Mouse (Mus musculus) hematopoietic stem cell, adult 5-6 weeks (primary cell): ENCODE data around the gene Apoe. TPM values are rescaled to one million over a fixed set of nuclear protein-coding genes. Genes with fewer than 3 reads are reported as not detected.

Source experiments
- ATAC-seq, 2 experiments: fragments of 125-278 bp in 1 of 2; replicated peaks in 1 of 2; 2 replicates each; pipeline ENCODE4 v1.8.0; 2016 to 2017; ENCODE audit warnings: inconsistent platforms in 2 of 2, mild to moderate bottlenecking in 2 of 2, moderate number of reproducible peaks in 2 of 2, low read depth in 1 of 2, moderate TSS enrichment in 1 of 2; ENCODE audit not compliant: low FRiP score in 2 of 2, poor library complexity in 2 of 2, severe bottlenecking in 2 of 2, insufficient read depth in 1 of 2, low TSS enrichment in 1 of 2
- total RNA-seq: library from RNA; stranded (forward); fragments of 172-1452, 232-1000 nt; gene quantifications from 2 replicates; pipeline ENCODE4 v1.2.3, GENCODE M21; 2017

The Apoe gene
- total RNA-seq, 1 experiment from 2014 or later = 314 TPM

DNA sequence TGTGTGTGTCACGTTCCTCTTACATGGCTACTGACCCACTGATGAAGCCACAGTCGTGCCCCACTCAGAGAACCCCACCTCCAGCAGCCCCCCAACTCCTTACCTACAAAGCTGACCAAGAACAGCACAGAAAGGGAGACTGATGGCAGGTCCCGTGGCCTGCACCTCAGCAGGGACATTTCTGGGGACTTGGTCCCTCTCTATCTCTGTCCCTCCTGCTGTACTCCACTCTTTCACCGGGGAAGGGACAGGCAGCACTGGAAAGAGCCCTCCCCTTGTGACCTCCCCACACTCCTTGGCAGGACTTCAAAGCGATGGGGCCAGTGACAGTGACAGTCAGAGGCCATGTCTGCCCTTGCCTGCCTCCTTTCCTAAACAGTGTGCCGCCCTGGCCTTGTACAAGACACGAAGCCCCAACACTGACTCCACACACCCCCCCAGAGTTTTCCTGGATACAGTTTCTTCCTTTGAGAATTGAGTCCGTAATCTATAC lies 17.7 kb downstream of the Apoe start, which contains the start of the genes Gm44805 and Apoc4:
Gm44805 (minus strand) TSS at position 222 of the 493 bp plus-strand sequence.
Apoc4 (minus strand) TSS at position 278 of the 493 bp plus-strand sequence.
- ATAC-seq = no peak

DNA sequence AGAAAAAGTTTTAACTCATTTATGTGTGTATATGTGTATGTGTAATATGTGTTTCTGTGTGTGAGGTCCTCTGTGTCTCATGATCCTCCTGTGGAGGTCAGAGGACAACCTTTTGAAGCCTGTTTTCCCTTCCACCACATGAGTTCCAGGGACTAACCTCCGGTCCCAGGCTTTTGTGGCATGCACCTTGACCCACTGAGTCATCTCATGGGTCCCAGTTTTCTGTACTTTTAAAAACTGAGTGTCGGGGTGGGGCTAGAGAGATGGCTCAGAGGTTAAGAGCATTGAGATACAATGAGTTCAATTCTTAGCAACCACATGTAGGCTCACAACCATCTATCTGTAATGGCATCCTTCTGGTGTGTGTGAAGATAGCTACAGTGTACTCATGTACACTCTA lies 18.3 kb downstream of the Apoe start:
- no peak for ATAC-seq

DNA sequence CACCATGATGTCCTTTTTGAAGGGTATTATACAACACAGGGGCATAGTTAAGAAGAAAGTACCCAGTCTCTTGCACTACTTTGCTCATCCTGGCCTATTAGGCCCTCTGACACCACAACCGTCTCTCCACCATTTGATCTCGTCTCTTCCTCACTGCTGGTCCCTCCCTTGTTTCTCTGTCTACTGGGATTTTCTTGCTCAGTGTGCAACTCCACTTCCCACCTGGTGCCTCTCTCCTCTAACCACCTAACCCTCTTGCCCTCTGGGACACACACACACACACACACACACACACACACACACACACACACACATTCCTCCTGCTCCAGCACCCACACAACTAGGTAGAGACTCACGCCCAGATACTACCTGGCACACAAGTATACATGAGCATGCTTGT lies 20.1 kb downstream of the Apoe start:
- ATAC-seq = no peak

DNA sequence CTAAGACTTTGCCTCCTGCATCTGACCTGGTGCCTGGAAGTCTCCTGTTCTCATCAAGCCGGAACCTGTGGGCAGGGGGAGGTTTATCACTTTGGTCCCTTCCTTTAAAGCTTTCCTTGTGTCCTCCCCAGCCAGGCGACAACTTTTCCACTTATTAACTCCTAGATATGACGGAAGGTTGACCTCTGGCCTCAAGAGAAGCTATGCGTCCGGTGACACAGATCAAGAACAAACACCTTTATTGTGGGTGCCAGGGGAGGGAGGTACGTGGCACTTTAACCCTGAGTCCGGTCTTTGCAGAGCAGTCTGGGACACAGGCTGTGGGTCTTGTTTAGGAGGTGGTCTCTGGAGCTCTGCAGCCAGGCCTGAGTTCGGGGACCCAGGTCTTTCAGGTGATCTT lies 21.1 kb downstream of the Apoe start, which contains the start of gene Apoc2:
Apoc2 (minus strand) TSS at position 70 of the 400 bp plus-strand sequence.
- no peak for ATAC-seq

DNA sequence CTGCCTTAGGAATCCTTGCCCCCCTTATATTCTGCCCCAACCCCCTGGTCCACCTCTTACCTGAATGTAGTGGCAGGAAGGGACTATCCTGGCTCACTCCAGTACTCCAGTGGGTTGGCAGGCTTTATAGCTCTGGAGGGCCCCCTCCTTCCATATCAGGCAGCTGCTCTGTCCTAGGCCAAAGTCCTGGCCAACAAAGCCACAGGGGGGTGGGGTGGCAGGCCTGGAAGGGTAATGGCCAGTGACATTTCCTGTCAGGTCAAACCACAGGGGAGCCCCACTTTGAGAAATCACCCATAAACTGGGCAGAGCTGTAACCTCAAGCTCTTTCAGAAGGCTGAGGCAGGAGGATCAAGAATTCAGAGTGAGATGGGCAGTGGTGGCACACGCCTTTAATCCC lies 22.3 kb downstream of the Apoe start:
- ATAC-seq = no peak

DNA sequence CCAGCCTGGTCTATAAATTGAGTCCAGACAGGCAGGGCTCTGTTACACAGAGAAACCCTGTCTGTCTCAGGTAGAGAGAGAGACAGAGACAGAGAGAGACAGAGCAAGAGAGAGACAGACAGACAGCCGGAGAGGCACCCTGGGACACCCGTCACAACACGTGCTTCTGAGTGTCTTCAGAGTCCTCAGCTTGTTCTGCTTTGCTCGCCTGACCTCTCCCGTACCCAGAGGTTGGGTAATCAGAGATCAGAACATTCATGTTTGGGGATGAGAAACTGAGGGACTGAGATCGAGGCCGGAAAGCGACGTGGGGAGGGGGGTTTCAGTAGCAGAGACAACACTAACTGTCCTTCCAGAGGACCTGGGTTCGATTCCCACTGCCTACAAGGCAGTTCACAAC lies 23.2 kb downstream of the Apoe start:
- ATAC-seq = no peak

DNA sequence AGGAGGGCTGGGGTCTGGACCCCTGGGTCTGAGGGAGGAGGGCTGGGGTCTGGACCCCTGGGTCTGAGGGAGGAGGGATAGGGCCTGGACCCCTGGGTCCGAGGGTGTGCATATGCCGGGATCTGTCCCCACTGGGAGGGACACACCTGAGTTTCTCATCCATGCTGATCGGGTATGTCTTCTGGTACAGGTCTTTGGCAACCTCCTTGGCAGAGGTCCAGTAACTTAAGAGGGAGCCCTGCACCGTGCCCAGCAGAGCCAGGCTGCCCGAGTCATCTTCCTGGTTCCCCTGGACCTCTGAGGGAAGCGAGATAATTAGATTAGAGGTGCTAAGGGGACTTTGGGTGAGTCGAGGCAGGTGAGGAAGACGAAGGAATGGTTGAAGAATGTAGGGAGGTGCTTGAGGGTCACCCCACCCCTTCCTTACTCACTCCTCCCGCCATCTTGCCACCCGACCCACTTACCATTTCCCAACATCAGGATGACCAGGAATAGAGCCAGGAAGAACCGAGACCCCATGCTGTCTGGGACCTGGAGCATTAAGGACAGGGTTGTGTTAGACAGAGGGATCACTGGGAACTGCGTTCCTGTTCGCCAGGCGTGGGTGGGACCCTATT lies 25.8 kb downstream of the Apoe start:
- no peak for ATAC-seq

DNA sequence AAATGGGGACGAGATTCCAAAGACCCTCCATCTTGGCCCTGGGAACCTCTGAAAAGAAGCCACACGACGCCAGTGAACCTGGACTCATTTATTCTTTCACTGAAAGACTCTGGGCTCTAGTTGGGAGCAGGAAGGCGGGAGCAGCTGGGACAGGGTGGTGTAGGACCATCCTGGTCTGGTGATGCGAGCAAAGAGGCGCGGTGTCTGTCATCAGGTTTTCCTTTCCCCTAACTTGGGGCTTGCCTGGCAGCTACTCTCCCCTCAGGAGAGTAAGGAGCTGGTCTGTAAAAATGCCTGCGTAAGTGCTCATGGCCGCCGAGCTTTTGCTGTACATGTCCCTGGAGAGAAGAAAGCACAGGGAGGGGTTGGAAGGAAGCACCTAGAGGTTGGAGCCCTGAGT lies 27.5 kb downstream of the Apoe start:
- ATAC-seq = no peak

DNA sequence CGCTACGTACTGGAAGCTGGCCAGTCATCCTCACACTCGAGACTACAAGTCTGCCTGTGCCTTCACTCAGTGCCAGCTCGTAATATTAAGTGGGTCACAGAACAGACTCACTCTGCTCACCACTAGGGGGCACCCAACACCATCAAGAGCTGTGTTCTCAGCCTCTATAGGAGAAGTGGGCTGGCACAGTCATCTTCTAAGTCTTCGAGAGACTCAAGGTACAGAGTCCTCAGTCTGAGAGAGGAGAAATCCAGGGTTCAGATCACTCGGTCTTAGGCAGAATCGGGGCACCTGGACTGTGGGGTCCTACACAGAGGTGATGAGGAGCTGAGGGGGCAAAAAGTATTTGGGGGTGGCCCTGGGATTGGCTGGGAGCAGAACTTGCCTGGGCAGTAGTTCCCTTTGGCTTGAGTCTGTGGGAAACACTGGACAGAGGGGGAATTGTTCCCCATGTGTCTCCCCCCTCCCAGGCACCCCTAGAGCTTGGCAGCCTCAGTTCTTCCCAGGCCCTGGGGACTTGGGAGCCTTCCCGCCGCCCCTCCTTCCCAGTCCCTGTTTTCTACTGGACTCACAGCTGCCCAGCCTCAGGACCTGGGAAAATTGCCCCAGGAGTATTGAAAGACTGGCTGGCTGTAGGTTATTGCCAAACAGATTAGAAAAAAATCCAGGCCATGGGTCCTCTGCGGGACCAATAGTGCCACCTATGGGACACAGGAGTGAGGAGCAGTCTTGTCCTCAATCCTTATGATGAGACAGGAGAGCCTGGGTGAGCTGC lies 29.9 kb downstream of the Apoe start:
- peak; percentile 71 to 74 for ATAC-seq

DNA sequence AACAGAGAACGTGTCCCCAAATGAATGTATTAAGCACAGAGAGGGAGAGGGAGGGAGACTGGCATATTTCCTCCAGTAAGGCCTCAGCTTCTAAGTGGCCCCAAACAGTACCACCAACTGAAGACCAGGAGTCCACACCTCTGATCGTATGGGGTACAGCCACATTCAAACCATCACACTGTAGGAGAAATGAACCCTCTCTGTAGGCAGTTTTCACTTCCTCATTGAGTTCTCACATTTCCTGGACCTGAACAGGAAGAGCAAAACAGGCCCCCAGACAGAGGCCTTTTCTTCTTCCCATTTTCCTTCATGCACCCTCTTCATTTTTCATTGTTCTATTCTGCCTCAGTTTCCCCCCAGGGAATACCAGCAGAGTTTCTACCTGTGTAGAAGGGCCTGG lies 31.6 kb downstream of the Apoe start:
- no peak for ATAC-seq

DNA sequence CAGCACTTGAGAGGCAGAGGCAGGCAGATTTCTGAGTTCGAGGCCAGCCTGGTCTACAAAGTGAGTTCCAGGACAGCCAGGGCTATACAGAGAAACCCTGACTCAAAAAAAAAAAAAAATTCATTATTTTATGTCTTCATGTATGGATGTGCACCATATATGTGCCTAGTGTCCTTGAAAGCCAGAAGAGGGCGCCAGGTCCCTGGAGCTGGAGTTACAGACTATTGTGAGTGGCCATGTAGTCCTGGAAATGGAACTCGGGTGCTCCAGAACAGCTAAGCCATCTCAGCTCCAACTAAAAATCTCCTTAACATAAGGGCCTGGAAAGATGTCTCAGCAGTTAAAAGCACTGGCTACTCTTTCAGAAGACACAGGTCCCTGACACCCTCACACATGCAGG lies 32.2 kb downstream of the Apoe start:
- ATAC-seq = no peak

DNA sequence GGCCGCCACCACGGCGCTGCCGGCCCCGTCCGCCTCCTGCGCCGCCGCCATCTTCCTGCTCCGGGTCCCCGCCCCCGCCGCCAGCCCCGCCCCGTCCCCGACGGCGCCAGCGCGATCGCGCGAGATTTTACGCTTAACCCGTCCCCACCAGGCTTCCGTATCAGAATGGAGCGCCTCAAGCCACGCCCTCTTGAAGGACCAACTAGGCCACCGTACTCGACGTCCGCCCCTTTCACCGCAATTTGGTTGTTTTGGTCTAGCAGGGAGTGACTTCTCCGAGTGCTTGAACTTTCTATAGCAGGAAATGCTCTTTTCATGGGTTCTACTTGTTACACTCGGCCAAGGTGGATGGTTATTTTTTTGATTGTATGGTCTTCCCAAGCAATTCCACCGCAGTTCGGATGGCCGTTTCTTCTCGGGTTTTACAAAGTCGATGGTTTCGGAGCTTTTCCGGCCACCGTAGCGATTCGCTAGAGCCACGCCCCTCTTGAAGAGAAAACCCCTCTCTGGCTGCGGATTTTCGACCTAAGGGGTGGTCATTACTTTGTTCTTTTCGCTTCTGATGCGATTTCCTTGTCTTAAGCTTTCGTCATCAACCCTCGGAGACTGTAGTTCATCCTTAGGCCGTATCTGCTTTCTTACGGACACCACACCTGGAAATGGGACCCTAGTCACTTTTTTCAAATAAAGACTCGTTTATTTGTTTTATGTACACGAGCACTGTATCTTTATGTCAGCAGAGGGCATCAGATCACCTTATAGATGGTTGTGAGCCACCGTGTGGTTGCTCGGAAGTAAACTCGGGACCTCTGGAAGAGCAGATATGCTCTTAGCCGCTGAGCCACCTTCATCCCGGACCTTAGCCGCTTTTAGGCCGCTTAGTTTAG lies 33.8 kb downstream of the Apoe start, which contains the start of gene Clptm1:
Clptm1 (minus strand) TSS at position 79 of the 887 bp plus-strand sequence.
- peak; percentile 80 to 81 for ATAC-seq

DNA sequence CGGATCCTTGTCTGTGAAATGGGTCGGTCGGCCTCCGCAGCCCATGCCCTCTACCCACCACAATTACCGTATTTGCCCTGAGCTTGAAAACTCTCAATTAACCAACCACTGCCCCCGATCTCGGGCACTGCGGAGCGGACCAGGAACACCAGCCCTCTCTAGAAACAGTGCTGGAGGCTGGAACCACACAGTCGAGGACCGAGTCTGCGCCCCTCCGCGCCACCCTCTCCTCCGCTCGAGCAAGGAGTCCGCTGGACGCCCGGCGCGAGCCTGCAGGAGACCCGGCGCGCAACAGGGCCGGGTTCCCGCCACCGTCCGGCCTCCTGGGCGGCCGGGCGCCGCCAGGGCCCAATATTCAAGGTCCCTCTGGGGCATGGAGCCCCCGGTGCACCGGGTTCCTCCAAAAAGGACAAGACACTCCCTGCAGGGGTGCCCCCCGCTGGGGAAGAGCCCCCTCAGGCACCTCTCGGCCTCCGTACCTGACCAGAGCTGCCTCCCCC lies 34.5 kb downstream of the Apoe start:
- 0 out of 4 replicates have a peak, but pooled peaks of 1 of the 2 experiments have one; percentile 2 for ATAC-seq

DNA sequence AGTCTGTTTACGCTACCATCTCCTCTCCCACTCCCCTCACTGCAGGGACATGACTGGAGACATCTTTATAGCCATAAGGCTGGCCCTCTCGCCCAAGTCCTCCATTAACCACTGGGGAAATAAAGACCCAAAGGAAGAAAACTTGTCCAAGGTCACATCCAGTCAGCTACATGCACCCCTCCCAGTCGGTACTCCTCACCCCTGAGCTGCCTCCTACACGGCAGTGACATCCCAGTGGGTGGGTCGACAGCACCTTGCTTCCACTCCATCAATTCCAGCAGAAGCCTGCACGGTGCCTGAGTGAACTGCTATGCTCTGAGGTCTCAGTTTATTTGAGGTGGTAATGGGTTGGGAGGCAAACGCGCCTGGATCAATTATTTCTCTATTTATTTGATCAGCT lies 35.0 kb downstream of the Apoe start:
- no peak for ATAC-seq

DNA sequence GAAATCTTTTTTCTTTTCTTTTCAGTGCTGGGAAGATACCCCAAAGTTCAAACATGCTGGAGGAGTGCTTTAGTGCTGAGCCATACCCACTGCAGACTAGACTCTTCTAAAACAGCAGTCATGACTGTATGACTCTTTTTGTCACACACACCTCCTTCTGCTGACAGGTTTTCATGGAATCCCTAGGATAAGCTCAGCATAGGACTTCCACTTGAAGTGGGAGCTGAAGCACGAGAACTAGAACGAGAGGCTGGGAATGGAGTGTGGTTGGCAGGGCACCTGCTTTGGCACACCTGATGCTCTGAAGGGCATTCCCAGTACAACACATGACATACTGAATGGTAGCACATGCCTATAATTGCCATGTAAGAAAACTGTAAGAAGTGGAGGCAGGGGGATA lies 46.4 kb downstream of the Apoe start:
- ATAC-seq = no peak

DNA sequence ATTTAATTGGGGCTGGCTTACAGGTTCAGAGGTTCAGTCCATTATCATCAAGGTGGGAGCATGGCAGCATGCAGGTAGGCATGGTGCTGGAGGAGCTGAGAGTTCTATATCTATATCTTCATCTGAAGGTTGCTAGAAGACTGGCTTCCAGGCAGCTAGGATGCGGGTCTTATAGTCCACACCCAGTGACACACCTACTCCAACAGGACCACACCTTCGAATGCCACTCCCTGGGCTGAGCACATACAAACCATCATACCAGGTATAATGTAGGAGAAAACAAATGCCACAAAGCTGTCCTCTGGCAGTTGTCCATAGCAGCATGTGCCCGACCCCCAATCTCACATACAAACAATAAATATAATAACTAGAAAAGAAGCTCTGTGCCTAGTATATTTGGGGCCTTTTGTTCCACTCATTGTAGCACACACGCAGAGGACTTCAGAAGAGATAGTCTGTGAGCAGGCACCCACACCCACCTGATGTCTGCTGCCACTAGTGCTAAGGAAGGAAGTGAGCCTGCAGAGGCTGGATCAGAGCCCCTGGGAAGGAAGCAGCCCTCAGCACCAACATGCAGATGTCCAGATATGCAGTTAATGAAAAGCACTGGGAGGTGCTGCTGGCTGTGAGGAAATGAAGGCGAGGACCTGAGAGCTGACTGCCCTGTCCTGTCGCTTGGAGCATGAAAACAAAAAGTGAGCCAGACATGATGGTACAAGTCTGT lies 47.8 kb downstream of the Apoe start:
- peak; percentile 39 to 49; a peak in 2 of 4 replicates for ATAC-seq
